Mouse (Mus musculus): ENCODE measurements around the gene Shc3.

- TF ChIP-seq CTCF (IDR thresholded peaks at IDR 0.05; ENCODE audit: borderline replicate concordance, extremely low read depth, insufficient read depth, insufficient read length) (no peak), POLR2A (IDR thresholded peaks at IDR 0.05; ENCODE audit: borderline replicate concordance, extremely low read depth, insufficient read depth, insufficient read length, poor library complexity, severe bottlenecking) (no peak)
These were observed at the start of gene Shc3 for GRCm38 (mm10) chr13:51568911-51569684.
